Mouse (Mus musculus) stomach, postnatal 0 days (tissue): ENCODE data around the gene Tcap. TPM values are rescaled to one million over a fixed set of nuclear protein-coding genes. Genes with fewer than 3 reads are reported as not detected.
A peak's percentile ranks its signal among the peaks of the same experiment; 100 is the strongest.

Experiments used
- ATAC-seq: fragments of 200-750 bp; cut with Nextera tagmentation; 2 replicates; pipeline ENCODE4 v1.8.0; 2017; ENCODE audit not compliant: low FRiP score, low TSS enrichment
- DNase-seq: peaks from one replicate; pipeline ENCODE4 v3.0.0-alpha.2; 2016; ENCODE audit warnings: low spot score
- H3K27ac ChIP-seq: fragments of 300-500 bp; sonication (generic); replicated peaks from 2 replicates; pipeline ENCODE4 v1.5.1; 2014; ENCODE audit warnings: mild to moderate bottlenecking, control low read depth
- H3K27me3 ChIP-seq: fragments of 300-500 bp; sonication (generic); 2 replicates; pipeline ENCODE4 v1.6.1; 2014; ENCODE audit warnings: low read length; ENCODE audit not compliant: control insufficient read depth, insufficient read depth
- H3K36me3 ChIP-seq: fragments of 300-500 bp; sonication (generic); 2 replicates; pipeline ENCODE4 v1.6.1; 2014; ENCODE audit warnings: low read length, mixed read lengths; ENCODE audit not compliant: control insufficient read depth, insufficient read depth
- H3K4me1 ChIP-seq: fragments of 300-500 bp; sonication (generic); replicated peaks from 2 replicates; pipeline ENCODE4 v1.6.1; 2014; ENCODE audit warnings: antibody characterized with exemption; ENCODE audit not compliant: control insufficient read depth, insufficient read depth
- H3K4me2 ChIP-seq: fragments of 300-500 bp; sonication (generic); replicated peaks from 2 replicates; pipeline ENCODE4 v1.6.1; 2014; ENCODE audit warnings: low read depth, mild to moderate bottlenecking, control low read depth, moderate library complexity
- H3K4me3 ChIP-seq: fragments of 300-500 bp; sonication (generic); 2 replicates; pipeline ENCODE4 v1.5.1; 2014; ENCODE audit warnings: low read depth, low read length, control low read depth
- H3K9ac ChIP-seq: fragments of 300-500 bp; sonication (generic); 2 replicates; pipeline ENCODE4 v1.6.1; 2014; ENCODE audit warnings: mild to moderate bottlenecking, low read length, control low read depth, mixed read lengths
- H3K9me3 ChIP-seq: fragments of 300-500 bp; sonication (generic); 2 replicates; pipeline ENCODE4 v1.6.1; 2016; ENCODE audit warnings: low read length; ENCODE audit not compliant: control insufficient read depth
- CTCF ChIP-seq: IDR thresholded peaks from 2 replicates; pipeline ENCODE4 v1.5.1; 2016; ENCODE audit warnings: antibody characterized with exemption, low read depth, mild to moderate bottlenecking, moderate library complexity
- EP300 ChIP-seq: optimal IDR thresholded peaks from 2 replicates; pipeline ENCODE3; 2016; ENCODE audit warnings: antibody characterized with exemption
- WGBS: fragments of 180-500 bp; shearing (Covaris S2); extraction: QIAGEN DNeasy Blood & Tissue Kit; methylation state at CpG from one replicate; pipeline ENCODE4 v1.1.7; 2014; 5-methylcytosine and 5-hydroxymethylcytosine counted together
- polyA plus RNA-seq: library from polyadenylated mRNA; unstranded; fragments of >200 nt; fragmentation: Nextera tagmentation; extraction: Ambion mirVana; gene quantifications from 2 replicates; pipeline ENCODE4 v1.2.1, GENCODE M21; 2015

Tcap gene
- polyA plus RNA-seq, 1 experiment from 2014 or later: 0.13 TPM

DNA sequence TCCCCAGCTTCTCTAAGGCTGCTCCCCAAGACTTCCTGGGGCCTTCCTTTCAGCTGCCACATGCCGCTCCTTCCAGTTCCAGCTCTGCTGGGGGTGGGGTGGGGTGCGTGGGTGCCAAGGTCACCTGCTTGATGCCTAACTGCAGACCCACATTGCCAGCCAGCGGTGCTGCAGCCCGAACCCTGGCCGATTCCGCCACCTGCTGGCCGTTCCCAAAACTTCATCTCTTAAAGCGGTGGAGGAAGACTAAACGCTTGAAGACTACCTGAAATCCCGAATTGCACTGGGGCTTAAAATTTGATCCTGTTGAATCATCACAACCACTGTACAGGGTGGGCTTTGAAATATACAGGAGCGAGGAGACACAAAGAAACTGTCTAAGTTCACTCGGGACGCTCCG, 38.4 kb upstream of the Tcap start:
- Histone ChIP-seq H3K27me3 (no peaks in the 10 kb centered on the region), H3K4me1 (peaks cover 4% of the 10 kb centered on the region; the same call in 1 of the 2 replicates), H3K4me2 (peak overlapping the region; percentile 38; the same call in 1 of the 2 replicates), H3K36me3 (no peaks in the 10 kb centered on the region), H3K9me3 (no peaks in the 10 kb centered on the region), H3K4me3 (no peak overlapping the region), H3K27ac (no peak overlapping the region), H3K9ac (no peak overlapping the region)
- TF ChIP-seq EP300 (no peak), CTCF (peak; percentile 86)
- peak; percentile 85 for DNase-seq
- WGBS: 2% methylated on average over 14 of the region's 14 CpGs
- ATAC-seq: no peak

DNA sequence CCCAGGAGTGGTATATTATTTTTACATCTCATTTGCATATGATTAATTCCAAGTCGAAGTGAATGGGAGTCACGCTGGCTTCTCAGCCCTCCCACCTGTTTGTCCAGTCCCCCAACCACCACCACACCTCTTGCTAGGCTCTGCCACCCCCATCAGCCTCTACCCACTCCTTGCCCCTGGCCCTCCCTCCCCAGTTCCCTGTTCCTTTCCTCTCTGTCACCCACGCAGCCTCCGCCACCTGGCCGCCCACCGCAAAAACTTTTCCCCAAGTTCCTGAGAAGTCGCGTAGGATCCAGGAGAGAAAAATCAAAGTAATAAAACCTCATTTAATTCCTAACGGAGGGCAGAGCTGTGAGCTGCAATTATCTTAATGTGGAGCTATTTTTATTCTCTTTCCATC, 37.4 kb upstream of the Tcap start:
- H3K9ac ChIP-seq: no peak overlapping the region
- 16% methylated on average over 9 of the region's 9 CpGs for WGBS
- peaks cover 4% of the 10 kb centered on the region; the same call in 1 of the 2 replicates for H3K4me1 ChIP-seq
- H3K27me3 ChIP-seq: peaks cover 3% of the 10 kb centered on the region; the same call in 1 of the 2 replicates
- no peak overlapping the region for H3K4me2 ChIP-seq
- no peak overlapping the region for H3K4me3 ChIP-seq
- TF ChIP-seq CTCF (no peak), EP300 (no peak)
- no peaks in the 10 kb centered on the region for H3K36me3 ChIP-seq
- ATAC-seq (no peak), DNase-seq (no peak)
- H3K9me3 ChIP-seq: no peaks in the 10 kb centered on the region
- no peak overlapping the region for H3K27ac ChIP-seq

DNA sequence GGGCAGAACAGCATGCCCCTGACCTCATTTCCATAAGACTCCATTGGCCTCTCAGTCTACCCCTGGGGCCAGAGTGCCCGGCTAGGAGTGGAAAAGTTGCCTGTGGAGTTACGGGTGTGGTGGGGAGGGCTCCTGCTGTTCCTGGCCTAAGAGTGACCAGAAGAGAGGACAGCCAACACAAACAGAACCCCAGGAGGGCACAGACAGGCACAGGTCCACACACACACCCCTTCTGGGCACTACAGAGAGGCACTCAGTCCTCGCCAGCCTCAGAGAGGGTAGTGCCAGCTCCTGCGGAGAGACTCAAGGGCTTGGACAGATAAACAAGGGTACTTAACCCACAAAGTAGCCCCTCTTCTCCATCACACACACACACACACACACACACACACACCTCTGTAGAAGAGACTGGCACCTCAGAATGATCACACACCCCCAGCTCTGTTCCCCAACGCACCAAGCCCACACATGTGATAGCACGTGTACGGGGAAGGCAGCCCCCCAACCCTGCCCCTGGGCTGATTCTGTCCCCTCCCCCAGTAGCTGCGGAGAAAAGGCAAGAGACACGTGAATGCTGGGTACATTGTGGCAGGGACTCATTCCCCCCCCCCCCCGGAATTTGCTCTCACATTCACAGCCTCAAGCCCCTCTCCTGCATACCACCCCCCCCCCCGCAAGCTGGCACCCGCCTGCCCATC, 36.1 kb upstream of the Tcap start:
- Histone ChIP-seq H3K27ac (no peak overlapping the region), H3K4me3 (no peak overlapping the region), H3K27me3 (peaks cover 3% of the 10 kb centered on the region; the same call in 1 of the 2 replicates), H3K4me2 (no peak overlapping the region), H3K9me3 (no peaks in the 10 kb centered on the region), H3K4me1 (peaks cover 4% of the 10 kb centered on the region; the same call in 1 of the 2 replicates), H3K36me3 (no peaks in the 10 kb centered on the region), H3K9ac (no peak overlapping the region)
- no peak for DNase-seq
- WGBS: 14% methylated on average over 10 of the region's 12 CpGs
- ATAC-seq: no peak
- no peak for TF ChIP-seq CTCF
- TF ChIP-seq EP300: no peak

DNA sequence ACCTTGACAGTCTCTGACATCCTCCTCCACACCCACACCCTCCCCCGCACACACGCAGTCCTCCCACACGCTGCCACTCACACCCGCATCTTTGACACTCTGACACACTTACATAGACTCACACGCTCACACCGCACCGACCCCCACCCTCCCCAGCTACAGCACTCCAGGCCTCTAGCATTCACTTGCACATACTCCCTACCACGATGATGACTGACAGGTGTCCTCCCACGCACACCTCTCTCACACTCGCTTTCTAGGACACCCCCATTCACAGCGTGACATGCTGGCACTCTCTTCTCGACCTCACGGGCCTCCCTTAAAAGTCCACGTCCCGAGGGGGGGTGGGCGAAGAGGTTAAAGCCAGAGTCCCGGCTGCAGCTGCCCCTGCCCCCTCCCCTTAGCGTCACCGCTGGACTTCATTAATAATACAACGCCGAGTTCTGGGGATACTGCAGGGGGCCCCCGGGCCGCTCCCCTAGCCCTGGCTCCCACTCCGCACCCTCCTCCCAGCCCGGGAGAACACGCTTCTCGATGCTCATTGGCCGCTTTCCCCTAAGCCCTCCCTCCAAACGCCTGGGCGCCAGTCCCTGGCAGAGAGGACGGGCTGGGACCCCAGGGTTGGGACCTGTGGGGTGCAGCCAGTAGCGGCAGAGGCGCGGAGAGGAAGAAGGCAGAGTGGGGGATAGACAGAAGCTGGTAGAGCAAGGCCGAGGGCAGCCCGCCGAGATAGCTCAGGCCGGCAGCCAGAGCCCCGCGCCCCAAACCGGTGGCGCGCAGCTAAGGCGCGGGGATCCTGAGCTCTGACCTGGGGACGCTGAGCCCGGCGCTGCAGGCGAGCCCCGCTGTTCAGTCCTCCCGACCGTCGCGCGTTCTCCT, 35.3 kb upstream of the Tcap start, which contains the start of gene Ppp1r1b:
TSS of gene Ppp1r1b (plus strand) at position 322 of the 879 bp plus-strand sequence.
- peak; percentile 27; the same call in 1 of the 2 replicates for ATAC-seq
- under 1% methylated on average over 55 of the region's 55 CpGs for WGBS
- Histone ChIP-seq H3K27ac (no peak within 1 kb of the TSS; the same call in 1 of the 2 replicates), H3K4me1 (peaks cover 4% of the 10 kb centered on the region; the same call in 1 of the 2 replicates), H3K9ac (peak within 1 kb of the TSS; percentile 58), H3K9me3 (no peaks in the 10 kb centered on the region), H3K27me3 (peaks cover 3% of the 10 kb centered on the region; the same call in 1 of the 2 replicates), H3K4me3 (peak within 1 kb of the TSS; percentile 51), H3K36me3 (no peaks in the 10 kb centered on the region), H3K4me2 (peak within 1 kb of the TSS; percentile 93)
- TF ChIP-seq EP300 (no peak), CTCF (no peak)
- peak; percentile 63 for DNase-seq

DNA sequence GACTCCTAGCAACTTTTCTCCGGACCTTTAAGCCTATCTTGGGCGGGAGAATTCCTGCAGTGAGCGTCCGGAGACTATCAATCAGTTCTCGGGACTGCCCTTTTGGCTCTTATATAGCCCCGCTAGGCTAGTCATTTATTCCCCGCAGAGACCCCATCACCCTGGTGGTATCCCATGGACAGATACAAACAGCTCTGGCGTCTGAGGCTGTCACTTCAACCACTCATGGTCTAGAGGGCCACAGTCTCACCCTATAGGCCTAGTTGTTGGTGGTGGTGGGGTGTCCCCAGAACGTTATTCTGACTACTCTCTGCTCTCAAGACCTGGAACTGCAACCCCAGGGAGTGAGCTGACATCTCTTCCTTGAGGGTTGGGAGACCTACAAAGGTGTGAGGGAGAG, 34.3 kb upstream of the Tcap start:
- Histone ChIP-seq H3K4me1 (peaks cover 4% of the 10 kb centered on the region; the same call in 1 of the 2 replicates), H3K4me3 (peak overlapping the region; percentile 51; the same call in 1 of the 2 replicates), H3K4me2 (peak overlapping the region; percentile 93; the same call in 1 of the 2 replicates), H3K27me3 (peaks cover 3% of the 10 kb centered on the region; the same call in 1 of the 2 replicates), H3K36me3 (no peaks in the 10 kb centered on the region), H3K27ac (no peak overlapping the region), H3K9ac (no peak overlapping the region), H3K9me3 (no peaks in the 10 kb centered on the region)
- DNase-seq (no peak), ATAC-seq (no peak)
- WGBS: 22% methylated on average over 9 of the region's 9 CpGs
- no peak for TF ChIP-seq EP300
